Mouse (Mus musculus): ENCODE data around the gene Ppp1cc. TPM values are rescaled to one million over a fixed set of nuclear protein-coding genes. Genes with fewer than 3 reads are reported as not detected.

Ppp1cc gene
- 70.2 and 75.3 TPM in 2 replicates for polyA plus RNA-seq (2012; rRNA removed; ENCODE audit: low replicate concordance)

GRCm38 (mm10) chr5:122157827-122158381 is at the start of gene Ppp1cc:
Gene Ppp1cc (plus strand): TSS chr5:122158278.

DNA sequence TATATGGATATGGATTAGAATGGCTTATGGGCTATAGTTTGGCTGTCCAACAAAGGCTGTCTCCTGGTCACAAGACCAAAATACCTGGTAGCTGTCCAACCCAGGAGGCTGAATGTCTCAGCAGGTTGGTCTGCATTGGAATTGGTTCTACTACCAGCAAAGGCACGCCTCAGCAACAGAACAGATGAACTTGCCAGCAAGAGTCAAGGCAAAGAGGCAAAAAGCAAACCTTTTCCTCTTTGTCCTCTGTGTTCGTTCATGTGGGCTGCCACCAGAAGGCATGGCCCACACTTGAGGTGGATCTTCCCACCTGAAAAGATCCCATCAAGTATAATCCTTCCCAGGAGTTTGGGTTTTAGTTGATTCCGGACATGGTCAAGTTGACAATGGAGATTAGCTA is 17.4 kb upstream of the Ppp1cc start, which contains the start of gene Ccdc63:
Ccdc63 (minus strand) TSS at position 101 of the 400 bp plus-strand sequence.

DNA sequence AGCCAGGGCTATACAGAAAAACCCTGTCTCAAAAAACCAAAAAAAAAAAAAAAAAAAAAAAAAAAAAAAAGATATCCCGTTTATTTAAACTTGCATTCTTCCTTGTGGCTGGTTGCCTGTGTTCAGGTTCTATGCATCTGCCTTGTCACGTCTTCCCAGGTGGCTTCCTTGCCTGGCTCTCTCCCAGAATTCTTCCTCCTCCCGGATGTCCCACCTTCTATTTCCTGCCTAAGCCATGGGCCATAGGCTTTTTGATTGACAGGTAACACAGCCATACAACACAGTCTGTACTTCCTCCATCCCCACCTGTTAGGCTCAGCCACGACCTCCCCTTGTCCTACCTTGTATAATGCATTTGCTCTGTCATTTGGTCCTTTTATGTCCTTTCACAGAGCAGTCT is 48.4 kb downstream of the Ppp1cc start, which contains the start of gene Hvcn1:
Hvcn1 (plus strand) TSS at position 330 of the 400 bp plus-strand sequence.

Other genes starting within 250 kb of the Ppp1cc start
- 0.27 and 0.60 TPM in 2 replicates for gene Cux2, start 108.2 kb upstream of the Ppp1cc start, polyA plus RNA-seq (2012; rRNA removed; ENCODE audit: low replicate concordance)
- gene Myl2, start 57.3 kb upstream of the Ppp1cc start, polyA plus RNA-seq (2012; rRNA removed; ENCODE audit: low replicate concordance), result 5.7 TPM in 1 of 2 replicates, not detected in the other
- 0.10 TPM in 1 of 2 replicates, not detected in the other for gene Ccdc63, start 17.5 kb upstream of the Ppp1cc start, polyA plus RNA-seq (2012; rRNA removed; ENCODE audit: low replicate concordance)
- 76.5 and 101 TPM in 2 replicates for gene Hvcn1, start 48.5 kb downstream of the Ppp1cc start, polyA plus RNA-seq (2012; rRNA removed; ENCODE audit: low replicate concordance)
- 28.1 and 30.6 TPM in 2 replicates for gene Tctn1, start 106.2 kb downstream of the Ppp1cc start, polyA plus RNA-seq (2012; rRNA removed; ENCODE audit: low replicate concordance)
- 27.0 and 34.2 TPM in 2 replicates for gene Pptc7, start 126.1 kb downstream of the Ppp1cc start, polyA plus RNA-seq (2012; rRNA removed; ENCODE audit: low replicate concordance)
- 4.3 and 9.5 TPM in 2 replicates for gene Rad9b, start 196.0 kb downstream of the Ppp1cc start, polyA plus RNA-seq (2012; rRNA removed; ENCODE audit: low replicate concordance)
- gene Vps29, start 196.1 kb downstream of the Ppp1cc start, polyA plus RNA-seq (2012; rRNA removed; ENCODE audit: low replicate concordance), result 31.2 and 61.1 TPM in 2 replicates
- 27.6 and 62.0 TPM in 2 replicates for gene Gpn3, start 213.6 kb downstream of the Ppp1cc start, polyA plus RNA-seq (2012; rRNA removed; ENCODE audit: low replicate concordance)
- 17.4 and 21.1 TPM in 2 replicates for gene Fam216a, start 214.1 kb downstream of the Ppp1cc start, polyA plus RNA-seq (2012; rRNA removed; ENCODE audit: low replicate concordance)
- 98.2 and 102 TPM in 2 replicates for gene Arpc3, start 233.6 kb downstream of the Ppp1cc start, polyA plus RNA-seq (2012; rRNA removed; ENCODE audit: low replicate concordance)